Mouse (Mus musculus): ENCODE results near the gene Pcare. TPM values are rescaled to one million over a fixed set of nuclear protein-coding genes. Genes with fewer than 3 reads are reported as not detected.

Gene Pcare
- polyA plus RNA-seq, 1 experiment from 2014 or later = not detected

GRCm38 (mm10) chr17:71698619-71698956, 54.1 kb downstream of the Pcare start:
- ATAC-seq (no peak), DNase-seq (ENCODE audit: low spot score) (no peak)
- no peaks in the 10 kb centered on the region for H3K36me3 ChIP-seq (ENCODE audit: insufficient read depth, low read length)
- no peak overlapping the region for H3K4me3 ChIP-seq (ENCODE audit: low read depth, low read length)
- no peaks in the 10 kb centered on the region for H3K4me1 ChIP-seq (ENCODE audit: insufficient read depth, low read depth, low read length)
- H3K9ac ChIP-seq (replicated peaks; ENCODE audit: low read depth) = no peak overlapping the region
- 52% methylated on average over 11 of the region's 11 CpGs for WGBS
- H3K9me3 ChIP-seq (ENCODE audit: low read length) = no peaks in the 10 kb centered on the region
- TF ChIP-seq EP300 (IDR thresholded peaks at IDR 0.05) = no peak
- no peak for TF ChIP-seq CTCF (IDR thresholded peaks at IDR 0.05)
- H3K27ac ChIP-seq (ENCODE audit: low read length) = no peak overlapping the region
- no peaks in the 10 kb centered on the region for H3K27me3 ChIP-seq (replicated peaks; ENCODE audit: insufficient read depth, low read length)
- no peak overlapping the region for H3K4me2 ChIP-seq (replicated peaks; ENCODE audit: low read depth, low read length)

GRCm38 (mm10) chr17:71697896-71698618, 54.6 kb downstream of the Pcare start:
- Histone ChIP-seq H3K36me3 (ENCODE audit: insufficient read depth, low read length) (no peaks in the 10 kb centered on the region), H3K9me3 (ENCODE audit: low read length) (no peaks in the 10 kb centered on the region), H3K4me1 (ENCODE audit: insufficient read depth, low read depth, low read length) (no peaks in the 10 kb centered on the region), H3K9ac (replicated peaks; ENCODE audit: low read depth) (no peak overlapping the region), H3K4me2 (replicated peaks; ENCODE audit: low read depth, low read length) (no peak overlapping the region), H3K27ac (ENCODE audit: low read length) (no peak overlapping the region), H3K4me3 (ENCODE audit: low read depth, low read length) (no peak overlapping the region), H3K27me3 (replicated peaks; ENCODE audit: insufficient read depth, low read length) (no peaks in the 10 kb centered on the region)
- TF ChIP-seq CTCF (IDR thresholded peaks at IDR 0.05) = no peak
- no peak for TF ChIP-seq EP300 (IDR thresholded peaks at IDR 0.05)
- WGBS = 55% methylated on average over 11 of the region's 11 CpGs
- peak; percentile 65 for DNase-seq (ENCODE audit: low spot score)
- ATAC-seq = peak; percentile 65

DNA sequence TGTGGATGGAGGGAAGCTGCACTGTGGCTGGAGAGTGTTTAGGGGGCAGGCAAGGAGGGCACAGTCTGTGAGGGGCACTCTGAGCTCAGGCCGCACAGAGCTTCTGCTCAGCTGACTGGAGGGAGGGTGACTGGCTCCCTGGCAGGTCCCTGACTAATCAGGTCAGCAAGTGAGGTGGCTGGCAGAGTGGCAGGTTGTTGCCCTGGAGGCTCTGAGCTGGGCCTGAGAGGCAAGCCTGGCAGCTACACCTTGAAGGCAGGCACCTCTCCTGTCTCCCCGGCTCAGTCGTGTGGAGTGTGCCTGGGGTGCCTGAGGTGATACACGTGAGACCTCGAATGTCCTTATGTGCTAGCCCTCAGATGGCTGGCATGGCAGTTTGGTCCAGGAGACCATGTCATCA, 56.3 kb downstream of the Pcare start:
- ATAC-seq = no peak
- Histone ChIP-seq H3K4me1 (ENCODE audit: insufficient read depth, low read depth, low read length) (0 out of 2 replicates have a peak, but pooled peaks cover 2% of the 10 kb centered on the region), H3K9me3 (ENCODE audit: low read length) (no peaks in the 10 kb centered on the region), H3K4me3 (ENCODE audit: low read depth, low read length) (no peak overlapping the region), H3K4me2 (replicated peaks; ENCODE audit: low read depth, low read length) (no peak overlapping the region), H3K9ac (replicated peaks; ENCODE audit: low read depth) (no peak overlapping the region), H3K36me3 (ENCODE audit: insufficient read depth, low read length) (no peaks in the 10 kb centered on the region), H3K27ac (ENCODE audit: low read length) (no peak overlapping the region), H3K27me3 (replicated peaks; ENCODE audit: insufficient read depth, low read length) (no peaks in the 10 kb centered on the region)
- 79% methylated on average over 5 of the region's 5 CpGs for WGBS
- TF ChIP-seq CTCF (IDR thresholded peaks at IDR 0.05) (no peak), EP300 (IDR thresholded peaks at IDR 0.05) (no peak)
- DNase-seq (ENCODE audit: low spot score) = no peak

GRCm38 (mm10) chr17:71695716-71696315, 56.9 kb downstream of the Pcare start:
- DNase-seq (ENCODE audit: low spot score) (no peak), ATAC-seq (no peak)
- Histone ChIP-seq H3K4me1 (ENCODE audit: insufficient read depth, low read depth, low read length) (0 out of 2 replicates have a peak, but pooled peaks cover 5% of the 10 kb centered on the region), H3K4me3 (ENCODE audit: low read depth, low read length) (no peak overlapping the region), H3K27ac (ENCODE audit: low read length) (no peak overlapping the region), H3K27me3 (replicated peaks; ENCODE audit: insufficient read depth, low read length) (no peaks in the 10 kb centered on the region), H3K9me3 (ENCODE audit: low read length) (no peaks in the 10 kb centered on the region), H3K36me3 (ENCODE audit: insufficient read depth, low read length) (no peaks in the 10 kb centered on the region), H3K4me2 (replicated peaks; ENCODE audit: low read depth, low read length) (no peak overlapping the region), H3K9ac (replicated peaks; ENCODE audit: low read depth) (no peak overlapping the region)
- WGBS = 74% methylated on average over 15 of the region's 15 CpGs
- TF ChIP-seq CTCF (IDR thresholded peaks at IDR 0.05) (no peak), EP300 (IDR thresholded peaks at IDR 0.05) (no peak)

DNA sequence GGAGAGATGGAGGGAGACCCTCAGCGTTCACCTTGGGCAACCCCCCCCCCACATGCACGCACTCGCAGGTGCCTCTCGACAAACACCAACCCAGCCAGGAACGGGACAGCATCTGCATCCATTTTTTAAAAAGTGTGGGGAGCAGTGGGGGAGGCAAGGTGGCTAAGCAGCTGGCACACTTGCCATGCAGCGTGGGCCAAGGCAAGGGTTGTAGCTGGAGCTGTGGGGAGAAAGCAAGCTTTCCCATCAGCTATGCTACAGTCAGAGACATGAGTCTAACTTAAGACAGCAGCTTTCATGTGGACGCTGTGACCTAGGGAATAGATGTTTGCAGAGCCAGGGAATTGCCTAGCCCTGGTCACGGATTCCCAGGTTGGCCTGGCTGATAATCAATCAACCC, 57.5 kb downstream of the Pcare start:
- H3K4me1 ChIP-seq (ENCODE audit: insufficient read depth, low read depth, low read length) = peaks cover 8% of the 10 kb centered on the region; the same call in 1 of the 2 replicates
- TF ChIP-seq EP300 (IDR thresholded peaks at IDR 0.05) (no peak), CTCF (IDR thresholded peaks at IDR 0.05) (no peak)
- DNase-seq (ENCODE audit: low spot score) (no peak), ATAC-seq (no peak)
- no peak overlapping the region for H3K9ac ChIP-seq (replicated peaks; ENCODE audit: low read depth)
- H3K4me2 ChIP-seq (replicated peaks; ENCODE audit: low read depth, low read length) = no peak overlapping the region
- H3K27ac ChIP-seq (ENCODE audit: low read length) = no peak overlapping the region
- H3K27me3 ChIP-seq (replicated peaks; ENCODE audit: insufficient read depth, low read length) = no peaks in the 10 kb centered on the region
- H3K36me3 ChIP-seq (ENCODE audit: insufficient read depth, low read length) = no peaks in the 10 kb centered on the region
- H3K4me3 ChIP-seq (ENCODE audit: low read depth, low read length) = no peak overlapping the region
- WGBS = 85% methylated on average over 8 of the region's 8 CpGs
- no peaks in the 10 kb centered on the region for H3K9me3 ChIP-seq (ENCODE audit: low read length)

GRCm38 (mm10) chr17:71693780-71694179, 58.9 kb downstream of the Pcare start:
- H3K4me2 ChIP-seq (replicated peaks; ENCODE audit: low read depth, low read length) = no peak overlapping the region
- H3K27me3 ChIP-seq (replicated peaks; ENCODE audit: insufficient read depth, low read length) = no peaks in the 10 kb centered on the region
- DNase-seq (ENCODE audit: low spot score) (no peak), ATAC-seq (no peak)
- no peaks in the 10 kb centered on the region for H3K36me3 ChIP-seq (ENCODE audit: insufficient read depth, low read length)
- H3K27ac ChIP-seq (ENCODE audit: low read length) = no peak overlapping the region
- H3K9me3 ChIP-seq (ENCODE audit: low read length) = no peaks in the 10 kb centered on the region
- H3K4me1 ChIP-seq (ENCODE audit: insufficient read depth, low read depth, low read length) = peaks cover 8% of the 10 kb centered on the region; the same call in 1 of the 2 replicates
- TF ChIP-seq CTCF (IDR thresholded peaks at IDR 0.05) = peak; percentile 57
- no peak for TF ChIP-seq EP300 (IDR thresholded peaks at IDR 0.05)
- H3K4me3 ChIP-seq (ENCODE audit: low read depth, low read length) = no peak overlapping the region
- 56% methylated on average over 8 of the region's 8 CpGs for WGBS
- H3K9ac ChIP-seq (replicated peaks; ENCODE audit: low read depth) = no peak overlapping the region

Other genes with a start within 250 kb of the Pcare start
- gene Ndc80, start 226.0 kb downstream of the Pcare start, polyA plus RNA-seq (2015; fragmentation: Nextera tagmentation; extraction: Ambion mirVana) = 3.2 and 3.3 TPM in 2 replicates
- gene Spdya, start 200.8 kb downstream of the Pcare start, polyA plus RNA-seq (2015; fragmentation: Nextera tagmentation; extraction: Ambion mirVana) = 0.42 and 0.46 TPM in 2 replicates
- gene Wdr43, start 137.0 kb downstream of the Pcare start, polyA plus RNA-seq (2015; fragmentation: Nextera tagmentation; extraction: Ambion mirVana) = 20.6 and 22.3 TPM in 2 replicates
- 6.3 and 9.1 TPM in 2 replicates for gene Togaram2, start 79.6 kb downstream of the Pcare start, polyA plus RNA-seq (2015; fragmentation: Nextera tagmentation; extraction: Ambion mirVana)
- gene Clip4, start 15.6 kb upstream of the Pcare start, polyA plus RNA-seq (2015; fragmentation: Nextera tagmentation; extraction: Ambion mirVana) = 25.8 and 30.3 TPM in 2 replicates